Mouse (Mus musculus) hindbrain, embryonic 12.5 days (tissue): ENCODE data around the gene Parp14. TPM values are rescaled to one million over a fixed set of nuclear protein-coding genes. Genes with fewer than 3 reads are reported as not detected.

ENCODE experiments used
- ATAC-seq: fragments of 200-750 bp; cut with Nextera tagmentation; 2 replicates; pipeline ENCODE4 v1.8.0; 2017; ENCODE audit warnings: moderate TSS enrichment; ENCODE audit not compliant: low FRiP score
- H3K27ac ChIP-seq: fragments of 300-500 bp; sonication (generic); 2 replicates; pipeline ENCODE4 v1.5.1; 2016; ENCODE audit warnings: mild to moderate bottlenecking
- H3K27me3 ChIP-seq: fragments of 300-500 bp; sonication (generic); 2 replicates; pipeline ENCODE4 v1.6.1; 2016; ENCODE audit warnings: mild to moderate bottlenecking
- H3K36me3 ChIP-seq: fragments of 300-500 bp; sonication (generic); 2 replicates; pipeline ENCODE4 v1.6.1; 2016; ENCODE audit warnings: mild to moderate bottlenecking
- H3K4me1 ChIP-seq: fragments of 300-500 bp; sonication (generic); 2 replicates; pipeline ENCODE4 v1.6.1; 2016
- H3K4me2 ChIP-seq: fragments of 300-500 bp; sonication (generic); replicated peaks from 2 replicates; pipeline ENCODE4 v1.6.1; 2016; ENCODE audit warnings: mild to moderate bottlenecking
- H3K4me3 ChIP-seq: fragments of 300-500 bp; sonication (generic); 2 replicates; pipeline ENCODE4 v1.5.1; 2016; ENCODE audit warnings: mild to moderate bottlenecking
- H3K9ac ChIP-seq: fragments of 300-500 bp; sonication (generic); 2 replicates; pipeline ENCODE4 v1.6.1; 2016; ENCODE audit warnings: mild to moderate bottlenecking, moderate library complexity
- H3K9me3 ChIP-seq: fragments of 300-500 bp; sonication (generic); replicated peaks from 2 replicates; pipeline ENCODE4 v1.6.1; 2016; ENCODE audit warnings: mild to moderate bottlenecking
- WGBS: fragments of 180-500 bp; shearing (Covaris S2); methylation state at CpG from one replicate; pipeline ENCODE4 v1.1.7; 2016; 5-methylcytosine and 5-hydroxymethylcytosine counted together
- polyA plus RNA-seq: library from polyadenylated mRNA; unstranded; fragments of >200 nt; fragmentation: Nextera tagmentation; extraction: Ambion mirVana; gene quantifications from 2 replicates; pipeline ENCODE4 v1.2.1, GENCODE M21; 2016

Parp14 gene
- polyA plus RNA-seq, 1 experiment from 2014 or later: 0.43 TPM

DNA sequence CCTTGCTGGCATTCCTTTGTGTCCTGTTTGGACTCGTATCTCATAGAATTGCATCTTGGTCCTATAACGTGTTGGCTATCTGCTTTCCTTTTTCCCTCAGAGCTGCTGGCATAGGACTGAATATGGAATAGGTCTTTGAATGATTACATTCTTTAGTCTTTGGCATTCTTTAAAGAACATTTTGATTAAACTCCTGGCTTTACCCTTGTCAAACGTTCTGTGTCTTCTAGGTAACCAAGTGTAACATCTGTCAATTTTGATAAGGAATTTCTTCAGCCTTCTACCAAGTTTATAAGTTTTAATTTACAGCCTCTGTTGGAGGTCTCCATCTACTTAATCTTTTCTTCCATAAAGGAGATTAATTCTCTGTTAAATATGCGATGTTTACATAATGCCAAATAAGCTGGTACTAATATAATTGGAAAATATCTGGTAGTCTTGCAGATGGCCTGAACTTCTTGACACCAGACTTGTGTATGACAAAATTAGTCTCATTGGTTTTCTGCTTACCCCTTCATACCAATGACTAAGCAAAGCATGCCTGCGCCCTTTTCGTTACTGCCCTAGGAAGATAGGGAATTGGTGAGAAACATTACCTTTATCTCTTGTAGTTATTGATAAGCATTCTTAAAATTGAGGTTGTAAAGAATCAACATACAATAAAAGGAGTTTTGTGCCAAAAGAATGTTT is 64.2 kb downstream of the Parp14 start:
- no peak overlapping the region for H3K4me3 ChIP-seq
- no peak overlapping the region for H3K27ac ChIP-seq
- no peak for ATAC-seq

DNA sequence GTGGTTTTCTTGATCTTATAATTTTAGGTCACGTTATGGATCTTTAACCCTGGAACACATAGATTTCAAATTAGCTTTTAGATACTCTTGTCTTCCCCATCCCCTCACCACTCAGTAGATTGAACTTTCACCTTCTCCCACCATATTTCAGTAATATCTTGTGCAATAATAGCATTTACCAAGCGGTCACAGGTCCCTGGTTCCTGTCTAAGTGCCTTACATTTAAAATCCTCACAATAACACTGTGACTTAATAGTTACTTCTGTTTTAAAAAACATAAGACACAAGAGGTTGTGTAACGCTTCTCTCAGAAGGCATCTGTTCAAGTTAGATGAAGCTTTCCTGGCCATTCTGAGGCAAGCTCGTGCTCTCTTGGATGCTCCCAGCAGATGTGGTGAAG is 67.6 kb downstream of the Parp14 start:
- Histone ChIP-seq H3K4me3 (no peak overlapping the region), H3K4me2 (no peak overlapping the region), H3K9me3 (0 out of 2 replicates have a peak, but pooled peaks cover 3% of the 10 kb centered on the region), H3K27me3 (no peaks in the 10 kb centered on the region), H3K4me1 (no peaks in the 10 kb centered on the region), H3K9ac (no peak overlapping the region), H3K27ac (no peak overlapping the region), H3K36me3 (peaks cover 20% of the 10 kb centered on the region)
- ATAC-seq: no peak
- 96% methylated on average over 4 of the region's 4 CpGs for WGBS

More for the DNA sequence above, 64.2 kb downstream of the Parp14 start:
- Histone ChIP-seq H3K4me2 (no peak overlapping the region), H3K4me1 (no peaks in the 10 kb centered on the region), H3K36me3 (peaks cover 4% of the 10 kb centered on the region; the same call in 1 of the 2 replicates), H3K9me3 (no peaks in the 10 kb centered on the region), H3K9ac (no peak overlapping the region), H3K27me3 (no peaks in the 10 kb centered on the region)
- WGBS: 89% methylated on average over 6 of the region's 6 CpGs

DNA sequence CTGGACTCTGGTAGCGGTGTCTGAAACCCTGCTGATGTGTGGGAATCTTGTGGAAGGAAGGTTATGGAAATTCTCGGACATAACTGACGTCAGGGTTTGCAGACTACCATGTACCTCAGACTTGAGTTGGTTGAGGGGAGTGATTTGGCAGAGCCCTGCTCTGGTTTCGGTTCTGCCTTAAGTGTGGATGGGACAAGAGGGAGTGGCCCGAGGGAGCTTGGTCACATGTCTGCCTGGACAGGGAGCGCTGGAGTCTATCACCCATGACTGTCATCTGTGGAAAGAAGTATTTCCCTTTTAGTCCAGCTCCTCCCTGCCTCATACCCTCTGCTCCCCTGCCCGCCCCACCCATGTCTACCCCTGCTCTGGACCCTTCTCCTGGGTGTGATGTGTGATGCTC is 69.2 kb downstream of the Parp14 start:
- Histone ChIP-seq H3K4me2 (no peak overlapping the region), H3K36me3 (peaks cover 25% of the 10 kb centered on the region), H3K9me3 (0 out of 2 replicates have a peak, but pooled peaks cover 3% of the 10 kb centered on the region), H3K4me1 (no peaks in the 10 kb centered on the region), H3K4me3 (no peak overlapping the region), H3K27me3 (no peaks in the 10 kb centered on the region), H3K9ac (no peak overlapping the region), H3K27ac (no peak overlapping the region)
- no peak for ATAC-seq
- WGBS: 89% methylated on average over 7 of the region's 7 CpGs

DNA sequence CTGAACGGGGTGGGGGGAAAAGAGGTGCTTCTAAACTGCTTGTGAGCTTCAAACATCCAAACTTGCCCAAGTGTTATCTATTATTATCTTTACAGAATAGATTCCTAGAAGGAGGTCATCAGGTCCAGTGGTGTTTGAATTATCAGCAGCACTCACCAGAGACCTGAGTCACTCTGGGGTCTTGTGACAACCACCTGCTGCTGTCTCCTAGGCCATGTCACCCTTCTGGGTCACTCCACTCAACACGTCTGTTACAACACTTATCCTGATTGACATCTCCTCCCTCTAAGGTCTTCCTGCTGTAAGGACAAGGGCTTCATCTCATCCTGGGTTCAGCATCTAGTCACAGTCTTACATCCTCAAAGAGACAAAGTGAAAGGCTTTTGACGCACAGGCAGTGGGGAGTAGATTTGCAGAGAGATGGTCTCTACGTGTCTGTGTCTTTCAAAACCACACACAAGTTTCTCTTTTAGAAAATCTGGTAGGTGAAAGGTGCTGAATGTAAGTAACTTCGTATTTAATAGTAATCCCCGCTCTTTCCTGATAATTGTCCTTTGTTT is 79.3 kb downstream of the Parp14 start:
- ATAC-seq: no peak
- Histone ChIP-seq H3K4me3 (no peak overlapping the region), H3K27ac (no peak overlapping the region), H3K9ac (no peak overlapping the region), H3K27me3 (no peaks in the 10 kb centered on the region), H3K9me3 (no peaks in the 10 kb centered on the region), H3K4me2 (no peak overlapping the region), H3K36me3 (peaks cover 9% of the 10 kb centered on the region), H3K4me1 (peaks cover 8% of the 10 kb centered on the region)
- 80% methylated on average over 6 of the region's 6 CpGs for WGBS

DNA sequence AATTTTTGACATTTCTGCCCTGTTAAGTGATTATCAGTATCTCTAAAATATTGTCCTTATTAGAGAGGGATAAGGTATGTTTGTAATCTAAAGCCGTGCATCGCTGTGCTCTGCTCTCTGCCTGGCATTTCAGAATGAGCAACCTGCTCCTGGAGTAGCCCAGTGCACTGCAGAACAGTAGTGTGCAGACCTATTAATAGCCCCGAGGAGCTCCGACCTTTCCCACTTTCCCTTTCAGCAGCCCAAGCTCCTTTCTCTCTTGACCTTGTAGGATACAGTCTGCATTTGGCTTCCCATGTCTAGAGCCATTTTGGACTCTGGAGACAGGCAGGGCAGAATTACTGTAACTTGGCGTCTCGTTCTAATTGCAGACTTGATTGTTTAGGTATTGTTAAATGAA is 83.0 kb downstream of the Parp14 start:
- 96% methylated on average over 6 of the region's 6 CpGs for WGBS
- peaks cover 9% of the 10 kb centered on the region for H3K36me3 ChIP-seq
- H3K4me2 ChIP-seq: no peak overlapping the region
- no peak overlapping the region for H3K27ac ChIP-seq
- H3K9me3 ChIP-seq: no peaks in the 10 kb centered on the region
- no peak overlapping the region for H3K9ac ChIP-seq
- H3K4me3 ChIP-seq: no peak overlapping the region
- no peak for ATAC-seq
- H3K27me3 ChIP-seq: no peaks in the 10 kb centered on the region
- peaks cover 10% of the 10 kb centered on the region for H3K4me1 ChIP-seq

DNA sequence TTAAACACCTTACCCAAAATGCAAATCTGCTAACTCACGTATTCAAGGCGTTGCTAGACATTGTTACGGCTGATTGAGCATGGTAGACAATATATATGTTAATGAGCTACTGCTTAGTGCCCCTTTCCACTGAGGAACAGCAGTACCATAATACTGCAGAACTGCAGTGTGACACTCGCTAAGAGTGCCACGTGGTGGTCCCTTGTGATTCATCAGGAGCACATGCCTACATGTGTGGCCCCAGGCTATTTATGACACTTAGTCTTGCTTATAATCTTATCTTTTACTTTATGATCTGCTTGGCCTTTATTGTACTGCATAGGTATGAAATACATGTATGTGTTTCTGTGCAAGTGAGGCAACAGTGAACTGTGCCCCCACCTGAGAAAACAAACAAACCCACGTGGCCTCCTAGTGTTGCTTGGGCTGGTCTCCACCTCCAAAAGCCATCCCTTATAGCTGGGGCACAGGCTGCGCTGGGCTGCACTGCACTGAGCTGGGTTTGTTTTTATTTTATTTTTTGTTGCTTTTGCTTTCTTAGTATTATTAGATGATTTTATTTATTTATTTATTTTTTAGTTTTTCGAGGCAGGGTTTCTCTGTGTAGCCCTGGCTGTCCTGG is 83.7 kb downstream of the Parp14 start:
- H3K4me2 ChIP-seq: no peak overlapping the region
- ATAC-seq: peak; percentile 85
- 47% methylated on average over 8 of the region's 8 CpGs for WGBS

DNA sequence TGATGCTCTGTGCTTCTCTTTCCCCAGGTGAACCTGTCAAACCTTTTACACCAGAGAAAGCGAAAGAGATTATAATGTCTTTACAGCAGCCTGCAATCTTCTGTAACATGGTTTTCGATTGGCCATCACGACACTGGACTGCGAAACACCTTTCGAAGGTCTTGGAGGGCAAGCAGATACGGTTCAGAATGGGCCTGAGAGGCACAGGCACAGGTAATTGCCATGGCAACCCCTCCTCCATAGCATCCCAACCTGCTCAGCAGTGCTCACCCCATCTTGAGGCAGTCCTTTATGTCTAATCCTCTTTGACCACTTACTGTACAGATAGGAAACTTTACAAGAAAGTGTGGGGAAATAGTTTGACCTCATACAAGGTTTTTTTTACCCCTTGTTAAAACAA is 84.2 kb downstream of the Parp14 start:
- H3K36me3 ChIP-seq: peaks cover 9% of the 10 kb centered on the region
- no peak overlapping the region for H3K9ac ChIP-seq
- peaks cover 10% of the 10 kb centered on the region for H3K4me1 ChIP-seq
- no peak overlapping the region for H3K4me3 ChIP-seq
- no peak overlapping the region for H3K4me2 ChIP-seq
- 81% methylated on average over 6 of the region's 6 CpGs for WGBS
- H3K9me3 ChIP-seq: no peaks in the 10 kb centered on the region
- peak; percentile 74; the same call in 1 of the 2 replicates for ATAC-seq
- no peaks in the 10 kb centered on the region for H3K27me3 ChIP-seq
- peak overlapping the region; percentile 52 for H3K27ac ChIP-seq

More for the DNA sequence above, 83.7 kb downstream of the Parp14 start:
- Histone ChIP-seq H3K9ac (no peak overlapping the region), H3K27ac (peak overlapping the region; percentile 52; the same call in 1 of the 2 replicates), H3K4me3 (no peak overlapping the region), H3K36me3 (peaks cover 9% of the 10 kb centered on the region), H3K27me3 (no peaks in the 10 kb centered on the region), H3K4me1 (peaks cover 10% of the 10 kb centered on the region), H3K9me3 (no peaks in the 10 kb centered on the region)

DNA sequence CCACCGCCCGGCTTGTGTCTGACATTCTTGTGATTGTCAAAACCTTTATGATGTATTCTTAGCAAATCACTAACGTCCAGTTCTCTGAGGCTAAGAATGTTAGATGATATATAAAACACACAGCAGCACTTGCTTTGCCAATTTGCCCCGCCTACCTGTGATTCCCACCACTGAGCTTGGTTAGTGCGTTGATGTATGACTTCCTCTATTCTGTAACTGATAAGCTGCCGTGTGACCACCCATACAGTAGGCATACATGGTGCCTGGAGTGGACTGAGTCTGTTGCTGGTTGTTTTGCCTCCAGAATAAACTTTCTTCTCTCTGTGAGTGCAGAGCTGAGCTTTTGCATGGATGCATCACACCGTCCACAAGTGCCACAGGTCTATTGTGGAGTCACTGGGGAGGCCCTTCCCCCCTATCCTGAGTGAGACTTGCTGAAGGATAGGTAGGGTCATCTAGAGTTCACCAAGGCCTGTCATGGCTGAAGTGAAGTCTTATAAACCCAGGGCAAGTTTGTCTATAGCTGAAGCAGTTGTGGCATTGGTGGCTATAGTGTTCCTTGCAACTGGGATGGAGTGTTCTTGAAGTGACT is 87.1 kb downstream of the Parp14 start:
- Histone ChIP-seq H3K4me2 (no peak overlapping the region), H3K9me3 (no peaks in the 10 kb centered on the region), H3K27me3 (no peaks in the 10 kb centered on the region), H3K36me3 (peaks cover 2% of the 10 kb centered on the region; the same call in 1 of the 2 replicates), H3K4me1 (peaks cover 10% of the 10 kb centered on the region), H3K9ac (no peak overlapping the region), H3K27ac (no peak overlapping the region), H3K4me3 (no peak overlapping the region)
- 90% methylated on average over 7 of the region's 7 CpGs for WGBS
- ATAC-seq: no peak

DNA sequence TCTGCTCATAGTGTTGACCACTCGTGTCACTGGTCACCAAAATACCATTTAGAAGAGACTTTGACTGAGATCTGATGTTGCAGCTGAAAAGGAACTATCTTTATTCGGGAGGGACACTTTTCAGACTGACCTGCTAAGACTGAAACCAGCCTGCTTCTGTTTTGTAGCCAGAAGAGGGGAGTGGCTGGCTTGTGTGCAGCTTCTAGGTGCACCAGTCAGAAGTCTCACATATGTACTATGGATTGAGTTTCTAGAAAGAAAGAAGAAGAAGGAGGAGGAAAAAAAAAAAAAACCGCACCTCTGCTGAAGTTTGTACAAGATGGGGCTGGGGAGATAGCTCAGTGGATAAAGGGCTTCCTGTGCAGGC is 88.2 kb downstream of the Parp14 start:
- Histone ChIP-seq H3K4me1 (peaks cover 10% of the 10 kb centered on the region), H3K27me3 (no peaks in the 10 kb centered on the region), H3K27ac (no peak overlapping the region), H3K9ac (no peak overlapping the region), H3K9me3 (no peaks in the 10 kb centered on the region), H3K4me2 (no peak overlapping the region), H3K4me3 (no peak overlapping the region), H3K36me3 (no peaks in the 10 kb centered on the region)
- no peak for ATAC-seq
- 83% methylated on average over 3 of the region's 3 CpGs for WGBS

Other genes starting within 250 kb of the Parp14 start
- gene Dirc2, start 102.2 kb downstream of the Parp14 start, polyA plus RNA-seq: 32.4 and 32.9 TPM in 2 replicates
- 21.4 and 21.5 TPM in 2 replicates for gene Hspbap1, start 101.2 kb downstream of the Parp14 start, polyA plus RNA-seq
- 2.3 and 2.4 TPM in 2 replicates for gene Parp9, start 66.9 kb upstream of the Parp14 start, polyA plus RNA-seq
- gene Dtx3l, start 67.6 kb upstream of the Parp14 start, polyA plus RNA-seq: 2.0 and 2.3 TPM in 2 replicates
- 84.0 and 86.8 TPM in 2 replicates for gene Kpna1, start 107.2 kb upstream of the Parp14 start, polyA plus RNA-seq
- 12.6 and 13.2 TPM in 2 replicates for gene Wdr5b, start 169.6 kb upstream of the Parp14 start, polyA plus RNA-seq
- 172 and 196 TPM in 2 replicates for gene Fam162a, start 200.1 kb upstream of the Parp14 start, polyA plus RNA-seq
- gene Ccdc58, start 200.1 kb upstream of the Parp14 start, polyA plus RNA-seq: 56.6 and 61.1 TPM in 2 replicates